Mouse (Mus musculus): Measurements from ENCODE around the gene Gpr84.

Gpr84 gene

DNA sequence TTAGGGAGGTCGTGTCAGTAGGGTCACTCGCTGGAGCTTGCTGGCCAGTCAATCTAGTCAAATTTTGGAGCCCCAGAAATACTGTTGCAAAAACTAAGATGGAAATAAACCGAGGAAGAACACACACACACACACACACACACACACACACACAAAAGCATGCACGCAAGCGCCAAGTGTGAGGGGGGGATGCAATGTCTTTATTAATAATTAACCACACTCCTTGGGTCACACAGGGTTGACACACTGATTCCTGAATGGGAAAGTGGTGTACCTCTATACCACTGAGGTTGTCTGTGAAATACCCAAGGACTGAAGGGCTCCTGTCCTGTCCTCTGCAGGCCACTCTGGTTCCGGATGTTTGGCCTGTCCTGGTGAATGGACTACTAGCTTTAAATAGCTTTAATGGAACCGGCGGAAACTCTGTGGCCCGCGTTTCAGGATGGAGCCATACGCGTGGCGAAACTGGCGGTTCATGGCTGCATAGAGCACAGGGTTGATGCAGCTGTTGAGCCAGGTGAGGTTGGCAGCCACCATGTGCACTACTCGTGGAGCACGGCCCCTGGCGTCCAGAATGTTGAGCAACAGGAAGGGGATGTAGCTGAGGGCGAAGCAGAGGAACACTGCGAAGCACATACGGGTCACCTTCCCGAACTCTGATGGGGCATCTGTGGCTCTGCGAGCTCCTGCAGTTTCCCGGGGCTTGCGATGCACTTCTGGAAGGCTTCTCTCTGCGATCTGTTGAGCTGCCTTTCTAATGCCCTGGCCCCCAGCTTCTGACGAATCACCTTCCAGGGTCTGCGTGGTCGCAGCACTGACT lies 2.1 kb downstream of the Gpr84 start:
- in situ Hi-C loops (cut with MboI; ENCODE audit: low sequenced_read_pairs) = loop anchor here (25.0 kb wide), 1 partner anchor 321 kb away; the partner anchor contains the start of genes Hoxc6, Hoxc8 and Hoxc9

DNA sequence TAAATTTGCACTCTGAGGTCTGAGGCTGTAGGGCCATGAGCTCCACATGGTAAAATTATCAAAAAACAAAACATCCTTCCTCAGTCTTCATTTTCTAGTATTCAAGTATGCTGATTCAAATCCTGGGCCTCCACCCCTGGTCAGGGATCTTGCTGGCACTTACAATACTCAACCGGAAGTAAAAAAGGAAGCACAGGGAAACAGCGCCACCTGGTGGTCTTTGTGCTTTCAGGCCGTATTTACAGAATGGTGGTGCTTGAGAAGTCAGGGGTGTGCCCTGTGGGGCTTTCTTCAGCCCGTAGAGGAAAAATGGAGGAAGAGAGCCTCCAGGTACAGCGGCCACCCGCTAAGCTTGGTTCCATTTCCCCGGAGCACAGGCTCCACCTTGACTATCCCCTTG lies 3.3 kb downstream of the Gpr84 start:
- in situ Hi-C loops (cut with MboI; ENCODE audit: low sequenced_read_pairs) = loop anchor here (25.0 kb wide), 1 partner anchor 320 kb away; the partner anchor contains the start of genes Hoxc6, Hoxc8 and Hoxc9

DNA sequence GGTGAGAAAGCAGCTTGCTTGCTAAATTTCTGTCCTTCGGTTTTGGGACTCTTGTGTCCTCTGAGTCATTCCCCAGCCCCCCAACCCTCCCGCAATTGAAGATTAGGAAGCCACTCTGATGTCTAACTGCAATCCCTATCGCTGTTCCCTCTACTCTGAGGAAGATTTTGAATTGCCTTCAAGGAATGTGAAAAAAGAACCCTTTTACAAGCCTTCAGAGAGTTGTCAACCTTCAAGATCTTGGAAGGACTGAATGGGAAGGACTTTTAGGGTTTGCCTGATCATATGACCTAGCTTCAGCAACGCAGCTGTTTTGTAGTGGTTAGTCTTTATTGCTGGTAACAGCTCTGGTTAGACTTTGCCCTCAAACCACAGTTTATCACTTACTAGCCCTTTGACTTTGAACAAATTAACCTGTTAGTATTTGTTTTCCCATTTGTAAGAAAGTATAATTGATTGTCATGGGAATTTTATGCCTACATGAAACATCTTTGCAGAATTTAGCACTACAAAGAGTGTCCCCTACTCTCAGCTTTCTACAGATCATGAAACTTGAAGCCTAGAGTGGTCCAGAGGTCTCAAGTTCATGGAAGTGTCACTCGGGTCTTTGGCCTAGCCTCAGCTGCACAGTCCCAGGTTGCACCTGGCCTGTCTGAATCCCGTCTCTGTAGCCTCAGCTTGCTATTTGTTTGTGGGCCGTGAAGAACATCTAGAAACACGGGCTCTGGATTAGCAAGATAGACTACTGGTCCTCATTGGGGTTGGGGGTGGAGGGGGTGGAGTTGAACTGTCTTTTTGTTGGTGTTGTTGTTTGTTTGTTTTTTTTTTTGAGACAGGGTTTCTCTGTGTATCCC lies 4.4 kb downstream of the Gpr84 start:
- in situ Hi-C loops (cut with MboI; ENCODE audit: low sequenced_read_pairs) = loop anchor here (25.0 kb wide), 1 partner anchor 319 kb away; the partner anchor contains the start of genes Hoxc6, Hoxc8 and Hoxc9

DNA sequence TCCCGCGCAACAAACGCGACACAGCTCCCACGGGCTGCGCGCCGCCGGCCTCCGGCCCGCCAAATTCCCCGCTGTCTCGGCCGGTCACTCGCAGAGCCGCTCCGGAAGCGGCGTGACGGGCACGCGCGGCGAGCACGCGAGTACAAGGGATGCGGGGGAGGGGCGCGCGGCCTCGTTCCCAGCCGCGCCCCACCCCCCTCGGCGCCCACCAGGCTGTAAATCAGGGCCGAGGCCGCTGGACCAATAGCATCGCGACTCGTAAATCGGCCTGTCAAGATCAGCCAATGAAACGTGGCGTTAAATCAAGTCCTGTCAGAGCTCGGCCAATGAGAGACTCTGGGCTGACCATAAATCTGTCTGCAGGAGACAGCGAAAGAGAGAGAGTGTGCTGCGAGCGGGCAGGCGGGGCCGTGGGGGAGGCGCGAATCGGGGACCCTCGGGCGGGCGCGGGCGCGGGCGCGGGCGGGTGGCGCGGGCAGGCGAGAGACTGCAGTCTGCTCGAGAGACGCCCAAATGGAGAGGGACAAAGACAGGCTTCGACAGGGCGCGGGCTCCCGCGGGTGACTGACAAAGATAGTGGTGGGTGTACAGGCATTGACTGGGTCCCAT lies 5.2 kb downstream of the Gpr84 start:
- in situ Hi-C loops (cut with MboI; ENCODE audit: low sequenced_read_pairs) = loop anchor here (25.0 kb wide), 1 partner anchor 318 kb away; the partner anchor contains the start of genes Hoxc6, Hoxc8 and Hoxc9

DNA sequence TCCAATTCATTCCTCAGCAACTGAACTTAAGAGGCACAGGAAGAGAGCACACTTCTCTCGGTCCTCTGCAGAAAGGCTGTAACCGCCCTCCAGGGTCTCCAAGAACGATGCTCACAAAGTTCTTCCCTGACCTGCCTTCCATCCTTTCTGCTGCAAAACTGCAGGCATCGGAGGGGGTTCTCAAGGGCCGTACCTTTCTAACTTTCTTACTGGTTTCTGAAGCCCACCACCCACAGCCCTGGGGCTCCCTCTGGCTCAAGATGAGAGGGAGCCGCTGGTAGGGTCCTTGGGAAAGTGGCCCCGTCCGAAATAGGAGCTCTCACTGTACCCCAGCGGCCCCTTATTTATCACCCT lies 5.8 kb downstream of the Gpr84 start:
- in situ Hi-C loops (cut with MboI; ENCODE audit: low sequenced_read_pairs) = loop anchor here (25.0 kb wide), 1 partner anchor 317 kb away; the partner anchor contains the start of genes Hoxc6, Hoxc8 and Hoxc9

DNA sequence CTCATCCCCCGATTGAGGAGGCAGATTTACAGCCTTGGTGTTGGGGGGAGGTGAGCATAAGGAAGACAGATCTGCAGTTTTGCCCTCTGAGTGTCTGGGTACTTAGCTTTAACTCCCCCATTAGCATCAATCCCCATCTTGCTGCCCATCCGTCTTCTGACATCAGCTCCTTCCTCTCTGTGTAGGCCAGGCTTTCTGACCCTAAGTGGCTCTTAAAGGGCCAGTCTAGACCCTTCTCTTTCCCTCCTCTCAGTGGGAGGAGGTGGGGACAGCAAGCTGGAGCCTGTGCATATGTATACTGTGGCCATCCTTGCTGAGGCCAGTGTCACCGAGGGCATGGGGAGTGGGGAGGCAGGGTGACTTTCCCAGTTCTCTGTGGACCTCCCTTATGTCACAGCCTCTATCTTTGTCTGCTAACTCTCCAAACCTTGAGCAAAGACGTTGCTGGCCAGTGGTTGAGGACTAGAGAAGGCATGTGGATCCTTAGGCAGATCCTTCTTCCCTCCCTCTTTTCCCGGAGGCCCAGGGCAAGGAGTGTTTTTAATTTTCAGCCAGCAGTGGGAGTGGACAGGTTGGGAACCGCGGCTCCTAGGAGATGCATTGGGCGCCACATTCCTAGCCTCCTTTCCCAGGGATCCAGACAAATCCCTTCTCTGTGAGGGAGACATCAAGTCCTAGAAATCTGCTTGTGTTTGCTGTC lies 6.3 kb downstream of the Gpr84 start:
- in situ Hi-C loops (cut with MboI; ENCODE audit: low sequenced_read_pairs) = loop anchor here (25.0 kb wide), 1 partner anchor 317 kb away; the partner anchor contains the start of genes Hoxc6, Hoxc8 and Hoxc9

DNA sequence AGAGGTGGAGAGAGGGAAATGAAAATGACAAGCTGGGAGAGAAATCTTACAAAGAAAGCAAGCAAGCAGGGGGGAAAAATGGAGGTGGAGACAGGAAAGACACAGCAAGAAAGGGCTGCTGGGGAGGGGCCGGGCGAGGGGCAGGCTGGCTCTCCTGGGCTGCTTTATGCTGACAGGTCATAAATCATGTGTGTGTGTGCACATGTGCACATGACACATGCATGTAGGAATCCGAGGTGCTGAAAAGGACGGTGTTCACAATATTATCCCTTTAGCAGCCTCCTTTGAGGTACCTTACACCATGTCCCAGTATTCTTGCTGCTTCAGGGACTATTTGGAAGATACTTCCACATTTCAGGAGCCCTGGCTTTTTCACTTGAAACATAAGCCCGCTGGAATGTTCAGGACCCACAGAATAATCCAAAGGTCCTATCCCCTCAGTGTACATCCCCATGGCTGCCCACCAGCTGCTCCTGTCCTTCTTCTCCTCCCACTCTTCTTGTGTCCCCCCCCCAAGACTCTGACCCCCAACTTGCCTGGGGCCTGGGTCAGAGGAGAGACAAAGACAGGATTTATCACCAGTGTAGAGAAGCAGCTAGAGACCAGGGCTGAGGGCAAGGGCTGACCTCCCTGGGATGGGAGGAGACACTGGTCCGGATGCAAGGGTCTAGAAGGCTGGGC lies 7.9 kb downstream of the Gpr84 start:
- in situ Hi-C loops (cut with MboI; ENCODE audit: low sequenced_read_pairs) = loop anchor here (25.0 kb wide), 1 partner anchor 315 kb away; the partner anchor contains the start of genes Hoxc6, Hoxc8 and Hoxc9

- in situ Hi-C loops (cut with MboI; ENCODE audit: low sequenced_read_pairs) = loop anchor here (25.0 kb wide), 1 partner anchor 314 kb away; the partner anchor contains the start of genes Hoxc6, Hoxc8 and Hoxc9
Observed at GRCm38 (mm10) chr15:103301547-103302340, 8.7 kb downstream of the Gpr84 start.

GRCm38 (mm10) chr15:103301046-103301445 lies 9.4 kb downstream of the Gpr84 start:
- in situ Hi-C loops (cut with MboI; ENCODE audit: low sequenced_read_pairs) = loop anchor here (25.0 kb wide), 1 partner anchor 314 kb away; the partner anchor contains the start of genes Hoxc6, Hoxc8 and Hoxc9

GRCm38 (mm10) chr15:103300560-103300959 lies 9.9 kb downstream of the Gpr84 start:
- in situ Hi-C loops (cut with MboI; ENCODE audit: low sequenced_read_pairs) = loop anchor here (25.0 kb wide), 1 partner anchor 313 kb away; the partner anchor contains the start of genes Hoxc6, Hoxc8 and Hoxc9

- in situ Hi-C loops (cut with MboI; ENCODE audit: low sequenced_read_pairs) = loop anchor here (25.0 kb wide), 1 partner anchor 313 kb away; the partner anchor contains the start of genes Hoxc6, Hoxc8 and Hoxc9
Observed at GRCm38 (mm10) chr15:103300067-103300471, 10.3 kb downstream of the Gpr84 start.

- in situ Hi-C loops (cut with MboI; ENCODE audit: low sequenced_read_pairs) = loop anchor here (25.0 kb wide), 1 partner anchor 312 kb away; the partner anchor contains the start of genes Hoxc6, Hoxc8 and Hoxc9
Observed at GRCm38 (mm10) chr15:103299644-103300043, 10.8 kb downstream of the Gpr84 start.

GRCm38 (mm10) chr15:103298861-103299616 lies 11.4 kb downstream of the Gpr84 start:
- in situ Hi-C loops (cut with MboI; ENCODE audit: low sequenced_read_pairs) = no loop called here

DNA sequence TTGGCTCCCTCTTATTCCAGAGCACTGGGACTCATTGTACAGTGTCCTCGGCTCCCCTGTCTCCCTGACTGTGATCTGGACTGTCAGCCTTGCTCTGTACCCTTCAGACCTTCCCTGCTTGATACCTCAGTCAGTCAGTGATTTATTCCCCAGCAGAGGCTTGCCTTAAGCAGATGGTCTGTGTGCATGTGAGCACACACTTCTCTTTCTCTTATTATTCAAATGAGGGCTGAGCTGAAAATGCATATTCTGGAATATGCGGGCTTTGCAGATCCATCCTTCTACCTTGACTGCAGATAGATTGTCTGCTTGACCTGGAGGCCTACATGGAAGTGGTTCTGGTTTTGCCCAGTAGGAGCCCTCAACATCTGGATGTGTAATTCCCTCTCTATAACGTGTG lies 12.4 kb downstream of the Gpr84 start:
- in situ Hi-C loops (cut with MboI; ENCODE audit: low sequenced_read_pairs) = no loop called here

DNA sequence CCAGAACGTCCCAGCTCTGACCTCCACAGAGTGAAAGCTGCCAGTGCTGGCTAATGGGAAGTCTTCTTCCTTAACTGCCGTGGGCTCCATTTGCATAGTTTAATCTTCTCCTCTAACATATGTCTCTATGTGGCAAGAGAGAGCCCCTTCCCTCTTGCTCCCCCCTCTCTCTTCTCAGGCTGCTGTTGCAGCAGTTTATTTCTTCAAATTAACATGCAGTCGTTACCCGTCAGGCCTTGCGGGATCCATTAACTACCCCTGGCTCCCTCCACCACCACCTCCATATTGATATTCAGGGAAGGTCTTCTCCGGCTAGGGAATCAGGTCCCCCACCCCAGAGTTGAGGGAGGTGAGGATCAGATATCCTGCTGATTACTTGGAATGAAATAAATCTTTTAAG lies 13.1 kb downstream of the Gpr84 start:
- in situ Hi-C loops (cut with MboI; ENCODE audit: low sequenced_read_pairs) = no loop called here

DNA sequence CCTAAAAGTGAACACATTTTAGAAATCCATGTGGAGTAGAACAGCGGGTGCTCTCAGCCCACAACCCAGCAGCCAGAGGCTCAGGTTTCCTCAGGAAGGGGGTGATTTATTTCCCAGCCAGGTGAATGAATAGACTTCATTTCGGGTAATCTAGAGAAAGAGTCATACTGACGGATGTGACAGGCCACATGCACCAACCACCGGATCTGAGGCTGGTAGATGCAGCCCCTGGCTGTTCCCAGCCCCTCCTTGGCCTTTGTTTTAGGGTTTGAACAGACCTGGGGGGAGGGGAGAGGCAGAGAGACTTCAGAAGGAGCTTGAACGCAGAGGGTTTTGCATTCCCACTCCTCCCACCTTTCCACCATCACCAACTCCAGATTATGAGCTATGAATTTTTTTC lies 14.6 kb downstream of the Gpr84 start:
- in situ Hi-C loops (cut with MboI; ENCODE audit: low sequenced_read_pairs) = no loop called here

- in situ Hi-C loops (cut with MboI; ENCODE audit: low sequenced_read_pairs) = no loop called here
Observed at GRCm38 (mm10) chr15:103294649-103295048, 15.8 kb downstream of the Gpr84 start.

GRCm38 (mm10) chr15:103293375-103293774 lies 17.0 kb downstream of the Gpr84 start:
- in situ Hi-C loops (cut with MboI; ENCODE audit: low sequenced_read_pairs) = no loop called here
